Mouse (Mus musculus) intestine, embryonic 15.5 days (tissue): ENCODE data around the gene Iqcf1. TPM values are rescaled to one million over a fixed set of nuclear protein-coding genes. Genes with fewer than 3 reads are reported as not detected.
A peak's percentile ranks its signal among the peaks of the same experiment; 100 is the strongest.

Experiments
- ATAC-seq: fragments of 200-750 bp; cut with Nextera tagmentation; 2 replicates; pipeline ENCODE4 v1.8.0; 2017; ENCODE audit warnings: moderate TSS enrichment, moderate library complexity
- H3K27ac ChIP-seq: fragments of 300-500 bp; sonication (generic); 2 replicates; pipeline ENCODE4 v1.5.1; 2015; ENCODE audit warnings: mild to moderate bottlenecking, inconsistent platforms
- H3K27me3 ChIP-seq: fragments of 300-500 bp; sonication (generic); replicated peaks from 2 replicates; pipeline ENCODE4 v1.6.1; 2015; ENCODE audit warnings: inconsistent platforms
- H3K36me3 ChIP-seq: fragments of 300-500 bp; sonication (generic); 2 replicates; pipeline ENCODE4 v1.6.1; 2015; ENCODE audit warnings: inconsistent platforms
- H3K4me1 ChIP-seq: fragments of 300-500 bp; sonication (generic); replicated peaks from 2 replicates; pipeline ENCODE4 v1.6.1; 2015; ENCODE audit warnings: inconsistent platforms
- H3K4me2 ChIP-seq: fragments of 300-500 bp; sonication (generic); replicated peaks from 2 replicates; pipeline ENCODE4 v1.6.1; 2015; ENCODE audit warnings: mild to moderate bottlenecking, inconsistent platforms
- H3K4me3 ChIP-seq: fragments of 300-500 bp; sonication (generic); replicated peaks from 2 replicates; pipeline ENCODE4 v1.5.1; 2015; ENCODE audit warnings: inconsistent platforms
- H3K9ac ChIP-seq: fragments of 300-500 bp; sonication (generic); 2 replicates; pipeline ENCODE4 v1.6.1; 2015; ENCODE audit warnings: inconsistent platforms
- H3K9me3 ChIP-seq: fragments of 300-500 bp; sonication (generic); 2 replicates; pipeline ENCODE4 v1.6.1; 2016; ENCODE audit warnings: inconsistent platforms
- WGBS: fragments of 180-500 bp; shearing (Covaris S2); methylation state at CpG from one replicate; pipeline ENCODE4 v1.1.7; 2015; 5-methylcytosine and 5-hydroxymethylcytosine counted together
- polyA plus RNA-seq: library from polyadenylated mRNA; unstranded; fragments of >200 nt; fragmentation: Nextera tagmentation; extraction: Ambion mirVana; gene quantifications from 2 replicates; pipeline ENCODE4 v1.2.1, GENCODE M21; 2015

The Iqcf1 gene
- polyA plus RNA-seq, result not detected in 2 replicates

DNA sequence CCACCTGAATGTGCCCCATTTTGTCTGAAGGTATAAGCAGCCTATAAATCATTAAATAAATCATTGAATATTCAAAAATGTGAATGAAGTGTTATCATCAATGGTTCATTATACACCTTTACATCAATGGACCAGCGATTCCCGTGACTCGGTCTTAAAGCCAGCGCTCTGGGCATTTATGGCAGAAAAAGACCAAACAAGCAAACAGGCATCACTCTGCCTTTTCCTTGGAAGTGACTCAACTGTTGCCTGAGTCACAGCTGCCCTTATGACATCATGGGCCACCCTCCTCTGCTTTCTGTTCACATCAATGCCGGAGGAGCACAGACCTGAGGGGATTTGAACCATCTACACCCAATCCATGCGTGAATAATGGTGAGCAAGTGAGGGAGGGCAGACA lies at the start of gene Iqcf1:
TSS of gene Iqcf1 (plus strand) at position 301 of the 400 bp plus-strand sequence.
- no peak for ATAC-seq
- H3K4me1 ChIP-seq, result no peaks in the 10 kb centered on the region
- no peaks in the 10 kb centered on the region for H3K9me3 ChIP-seq
- H3K27me3 ChIP-seq, result no peaks in the 10 kb centered on the region
- 90% methylated on average over 6 of the region's 6 CpGs for WGBS
- H3K9ac ChIP-seq, result no peak within 1 kb of the TSS
- no peak within 1 kb of the TSS for H3K27ac ChIP-seq
- H3K36me3 ChIP-seq, result no peaks in the 10 kb centered on the region
- no peak within 1 kb of the TSS for H3K4me2 ChIP-seq
- no peak within 1 kb of the TSS for H3K4me3 ChIP-seq

DNA sequence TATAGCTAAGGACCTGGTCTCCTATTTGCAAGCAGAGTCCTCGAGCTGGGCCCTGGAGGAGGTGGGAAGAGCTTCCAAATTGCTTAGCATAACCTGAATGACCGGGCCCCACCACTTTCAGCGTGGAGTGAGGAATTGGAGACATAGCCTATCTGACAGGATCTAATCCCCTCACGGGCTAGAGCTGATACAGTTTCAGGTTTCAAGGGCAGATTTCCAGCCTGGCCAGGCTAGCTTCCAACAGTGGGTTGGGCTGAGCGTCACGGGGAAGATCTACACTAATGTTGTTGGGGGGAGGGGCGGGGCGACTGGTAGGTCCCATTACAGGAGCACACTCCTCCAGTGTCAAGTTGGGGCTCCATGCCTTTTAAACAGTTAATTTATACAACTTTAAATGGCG lies 49.1 kb upstream of the Iqcf1 start:
- no peaks in the 10 kb centered on the region for H3K36me3 ChIP-seq
- no peak overlapping the region; the same call in none of the 2 replicates for H3K27ac ChIP-seq
- 7% methylated on average over 9 of the region's 9 CpGs for WGBS
- peak overlapping the region; percentile 41 for H3K4me2 ChIP-seq
- H3K27me3 ChIP-seq, result no peaks in the 10 kb centered on the region
- ATAC-seq, result no peak
- H3K9ac ChIP-seq, result no peak overlapping the region
- H3K9me3 ChIP-seq, result no peaks in the 10 kb centered on the region
- 0 out of 2 replicates have a peak overlapping the region, but pooled peaks have one; percentile 2 for H3K4me3 ChIP-seq
- H3K4me1 ChIP-seq, result peaks cover 77% of the 10 kb centered on the region

DNA sequence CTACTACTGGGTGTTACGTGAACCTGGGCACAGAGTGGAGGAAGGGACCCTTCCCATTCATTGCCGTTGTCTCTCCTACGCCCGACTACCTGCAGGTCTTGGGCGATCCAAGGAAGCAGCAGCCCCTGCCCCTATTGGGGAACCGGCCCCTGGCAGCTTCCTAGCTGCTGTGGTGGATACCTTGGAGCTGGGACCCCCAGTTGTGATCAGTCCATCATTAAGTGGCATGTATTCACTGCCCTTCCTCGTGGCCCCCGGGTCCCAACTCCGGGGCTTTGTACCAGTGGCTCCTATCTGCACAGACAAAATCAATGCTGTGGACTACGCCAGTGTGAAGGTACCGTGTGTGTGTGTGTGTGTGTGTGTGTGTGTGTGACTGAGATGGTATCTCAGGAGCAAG lies 48.5 kb upstream of the Iqcf1 start:
- peaks cover 77% of the 10 kb centered on the region for H3K4me1 ChIP-seq
- WGBS, result 65% methylated on average over 11 of the region's 11 CpGs
- no peak overlapping the region for H3K4me2 ChIP-seq
- no peak for ATAC-seq
- no peaks in the 10 kb centered on the region for H3K36me3 ChIP-seq
- no peaks in the 10 kb centered on the region for H3K27me3 ChIP-seq
- H3K9ac ChIP-seq, result no peak overlapping the region
- H3K9me3 ChIP-seq, result no peaks in the 10 kb centered on the region
- H3K27ac ChIP-seq, result no peak overlapping the region
- no peak overlapping the region for H3K4me3 ChIP-seq

DNA sequence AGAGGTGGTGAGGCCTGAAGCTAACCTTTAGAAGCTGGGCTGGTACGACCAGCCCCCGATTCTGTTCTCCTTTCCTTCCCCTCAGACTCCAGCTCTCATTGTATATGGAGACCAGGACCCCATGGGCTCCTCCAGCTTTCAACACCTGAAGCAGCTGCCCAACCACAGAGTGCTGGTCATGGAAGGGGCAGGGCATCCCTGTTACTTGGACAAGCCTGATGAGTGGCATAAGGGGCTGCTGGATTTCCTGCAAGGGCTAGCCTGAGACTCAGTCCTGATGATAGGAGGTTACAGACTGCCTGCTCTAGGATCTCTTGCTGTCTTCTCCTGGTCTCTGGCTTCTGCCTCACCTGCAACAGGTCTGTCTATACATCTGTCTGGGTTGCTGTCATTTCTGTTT lies 47.9 kb upstream of the Iqcf1 start:
- H3K9ac ChIP-seq, result no peak overlapping the region
- H3K4me1 ChIP-seq, result peaks cover 79% of the 10 kb centered on the region
- H3K27me3 ChIP-seq, result no peaks in the 10 kb centered on the region
- no peak overlapping the region for H3K27ac ChIP-seq
- H3K36me3 ChIP-seq, result no peaks in the 10 kb centered on the region
- no peak overlapping the region for H3K4me2 ChIP-seq
- no peak for ATAC-seq
- WGBS, result 54% methylated on average over 2 of the region's 2 CpGs
- no peak overlapping the region for H3K4me3 ChIP-seq
- no peaks in the 10 kb centered on the region for H3K9me3 ChIP-seq

DNA sequence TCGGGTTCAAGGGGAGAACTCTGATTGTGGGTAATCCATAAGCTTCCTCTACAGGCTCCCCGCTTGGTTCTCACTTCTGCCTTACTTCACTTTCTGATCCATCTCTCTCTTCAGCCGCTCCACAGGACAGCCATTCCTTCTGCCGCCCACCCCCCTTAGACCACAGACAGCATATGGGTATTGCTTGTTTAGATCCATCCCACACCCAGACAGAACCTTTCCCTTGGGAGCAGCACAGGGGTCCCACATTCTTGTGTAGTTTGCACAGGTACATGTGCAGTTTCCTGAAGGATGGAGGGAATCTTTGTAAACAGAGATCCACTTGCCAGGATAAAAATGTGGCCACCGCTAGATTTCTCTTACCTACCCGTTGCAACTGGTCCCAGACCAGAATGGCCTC lies 47.4 kb upstream of the Iqcf1 start:
- ATAC-seq, result no peak
- Histone ChIP-seq H3K9ac (no peak overlapping the region), H3K27ac (no peak overlapping the region), H3K4me2 (peak overlapping the region; percentile 93), H3K4me1 (peaks cover 81% of the 10 kb centered on the region), H3K27me3 (no peaks in the 10 kb centered on the region), H3K9me3 (no peaks in the 10 kb centered on the region), H3K4me3 (peak overlapping the region; percentile 66; the same call in 1 of the 2 replicates), H3K36me3 (no peaks in the 10 kb centered on the region)
- 37% methylated on average over 6 of the region's 6 CpGs for WGBS

DNA sequence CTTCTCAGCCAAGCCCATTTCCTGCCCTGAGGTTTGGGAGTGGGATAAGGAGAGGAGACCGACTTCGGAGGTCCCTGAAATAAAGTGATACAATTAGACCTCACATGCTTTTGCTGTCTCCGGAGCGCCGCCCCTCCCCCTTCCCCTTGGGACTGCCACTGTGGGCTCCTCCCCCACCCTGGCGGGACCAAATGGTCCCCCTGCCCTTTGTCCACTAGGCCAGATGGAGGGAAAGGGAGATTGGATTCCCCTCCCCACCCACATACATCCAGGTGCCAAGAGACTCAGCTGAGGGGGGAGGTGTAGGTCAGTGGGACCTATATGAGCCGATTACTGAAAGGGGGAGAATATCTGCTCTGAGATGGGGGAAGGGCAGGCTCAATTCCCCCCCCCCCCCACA lies 46.9 kb upstream of the Iqcf1 start:
- peak overlapping the region; percentile 84 for H3K27ac ChIP-seq
- H3K4me1 ChIP-seq, result peaks cover 78% of the 10 kb centered on the region
- ATAC-seq, result no peak; the same call in 1 of the 2 replicates

DNA sequence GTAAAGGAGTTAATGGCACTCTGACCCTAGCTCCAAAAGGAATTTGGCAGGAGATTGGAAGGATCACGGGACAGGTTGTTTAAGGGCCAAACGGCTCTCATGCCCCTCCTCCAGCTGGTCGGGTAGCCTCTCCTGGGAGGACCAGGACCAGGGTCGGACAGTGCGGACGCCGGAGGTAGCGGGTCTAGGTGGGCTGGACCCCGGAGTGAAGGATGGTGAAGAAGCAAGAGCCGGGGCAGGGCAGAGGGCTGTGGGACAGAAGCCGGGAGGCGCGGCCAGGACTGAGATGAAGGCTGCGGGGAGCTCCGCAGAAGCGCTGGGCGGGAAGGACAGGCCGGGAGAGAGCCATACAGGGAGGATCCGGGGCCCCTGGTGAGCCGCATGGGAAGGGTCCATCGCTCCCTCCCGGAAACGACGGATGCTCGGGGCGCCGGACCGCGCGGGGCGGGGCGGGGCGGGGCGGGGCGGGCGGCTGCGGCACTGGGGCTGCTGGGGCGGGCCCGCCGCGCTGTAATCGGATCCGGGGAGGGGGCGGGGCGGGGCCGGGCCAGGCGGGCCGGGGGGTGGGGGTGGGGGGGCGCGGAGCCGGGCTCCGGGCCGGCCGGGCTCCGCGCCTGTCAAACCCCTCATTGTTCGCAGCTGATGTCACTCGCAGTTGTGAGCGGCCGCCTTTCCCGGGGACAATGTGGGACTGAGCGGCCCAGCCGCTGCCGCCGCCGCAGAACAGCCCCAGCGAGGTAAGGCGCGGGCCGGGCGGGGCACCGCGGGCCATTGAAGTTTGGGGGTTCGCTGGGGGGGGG lies 46.3 kb upstream of the Iqcf1 start, which contains the start of gene Pcbp4:
TSS of gene Pcbp4 (plus strand) at position 21 of the 800 bp plus-strand sequence.
- Histone ChIP-seq H3K4me3 (peak within 1 kb of the TSS; percentile 66), H3K27ac (peak within 1 kb of the TSS; percentile 84), H3K4me2 (peak within 1 kb of the TSS; percentile 93), H3K9me3 (no peaks in the 10 kb centered on the region), H3K9ac (peak within 1 kb of the TSS; percentile 74), H3K36me3 (no peaks in the 10 kb centered on the region), H3K4me1 (peaks cover 72% of the 10 kb centered on the region), H3K27me3 (no peaks in the 10 kb centered on the region)
- peak; percentile 78 for ATAC-seq
- under 1% methylated on average over 33 of the region's 74 CpGs for WGBS

More for the DNA sequence above, 46.9 kb upstream of the Iqcf1 start:
- H3K27me3 ChIP-seq, result no peaks in the 10 kb centered on the region
- H3K4me2 ChIP-seq, result peak overlapping the region; percentile 93
- H3K9ac ChIP-seq, result 0 out of 2 replicates have a peak overlapping the region, but pooled peaks have one; percentile 10
- H3K4me3 ChIP-seq, result peak overlapping the region; percentile 66
- H3K9me3 ChIP-seq, result no peaks in the 10 kb centered on the region
- WGBS, result 8% methylated on average over 7 of the region's 7 CpGs
- no peaks in the 10 kb centered on the region for H3K36me3 ChIP-seq

DNA sequence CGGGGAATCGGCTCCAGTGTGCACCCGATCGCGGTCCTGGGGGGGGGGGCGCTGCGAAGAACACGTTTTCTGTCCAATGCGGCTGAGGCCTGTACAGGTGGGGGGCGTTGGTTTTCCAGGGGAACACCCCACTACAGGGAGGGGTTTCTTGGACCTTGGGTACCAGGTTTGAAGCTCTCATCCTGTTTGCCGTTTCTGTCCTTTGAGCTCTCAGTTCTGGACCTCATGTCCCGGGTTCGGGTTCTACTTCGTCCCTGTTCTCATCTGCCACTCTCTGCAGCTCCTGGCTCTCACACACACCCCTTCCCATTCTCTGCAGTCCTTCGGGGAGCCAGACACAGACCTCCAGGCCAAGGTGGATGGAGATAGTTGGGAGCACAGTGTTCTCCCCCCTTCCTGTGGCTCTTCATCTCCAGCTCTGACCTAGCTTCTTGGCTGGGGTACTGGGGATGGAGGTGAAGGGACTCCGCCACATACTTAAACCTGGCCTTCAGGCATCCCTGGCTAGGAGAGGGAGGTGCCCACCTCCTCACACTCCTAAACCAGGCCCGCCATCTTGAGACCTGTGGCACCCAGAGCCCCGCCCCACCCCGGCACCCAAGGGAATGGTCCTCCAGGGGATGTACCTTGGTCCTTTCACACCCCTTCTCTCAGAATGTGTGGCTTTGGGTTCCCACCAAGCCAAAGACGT lies 45.6 kb upstream of the Iqcf1 start:
- H3K4me3 ChIP-seq, result peak overlapping the region; percentile 66
- ATAC-seq, result peak; percentile 27
- no peaks in the 10 kb centered on the region for H3K27me3 ChIP-seq
- H3K4me2 ChIP-seq, result peak overlapping the region; percentile 93
- peaks cover 66% of the 10 kb centered on the region for H3K4me1 ChIP-seq
- no peaks in the 10 kb centered on the region for H3K36me3 ChIP-seq
- no peaks in the 10 kb centered on the region for H3K9me3 ChIP-seq
- peak overlapping the region; percentile 81 for H3K27ac ChIP-seq
- WGBS, result 5% methylated on average over 19 of the region's 20 CpGs
- peak overlapping the region; percentile 70 for H3K9ac ChIP-seq

DNA sequence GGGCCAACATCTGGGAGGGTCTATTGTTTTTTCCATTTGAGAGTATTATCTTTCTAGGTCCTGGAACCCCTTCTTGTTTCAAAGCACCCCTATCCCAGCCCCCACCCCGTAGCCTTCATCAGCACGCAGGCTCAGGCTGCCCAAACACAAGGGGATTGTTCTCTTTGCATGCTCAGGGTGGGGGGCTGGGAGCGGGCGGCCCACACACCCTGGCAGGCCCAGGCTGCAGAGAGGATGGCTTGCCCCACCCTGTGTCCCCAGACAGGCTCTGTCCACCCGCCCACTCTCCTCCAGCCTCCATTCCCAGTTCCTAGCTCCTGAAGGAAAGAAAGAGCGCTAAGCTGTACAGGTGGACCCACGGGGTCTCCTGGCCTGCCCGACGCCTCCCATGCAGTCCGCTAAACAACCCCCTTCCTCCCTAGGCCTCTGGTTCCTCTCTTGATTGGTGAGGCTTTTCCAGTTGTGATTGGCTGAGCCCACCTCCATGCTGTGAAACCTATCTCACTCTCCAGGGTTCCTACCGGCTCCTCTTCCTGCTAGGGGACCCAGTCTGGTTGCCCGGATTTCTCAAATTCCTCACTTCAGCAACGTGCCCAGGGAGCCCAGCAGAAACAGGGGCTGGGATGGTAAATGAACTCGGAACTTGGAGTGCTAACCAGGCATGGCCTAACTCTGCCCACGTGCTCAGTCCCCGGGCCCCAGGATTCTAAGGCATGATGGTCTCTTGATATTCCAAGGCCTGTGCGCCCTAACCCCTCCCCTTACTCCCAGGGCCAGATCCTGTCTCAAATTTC lies 44.7 kb upstream of the Iqcf1 start:
- no peaks in the 10 kb centered on the region for H3K9me3 ChIP-seq
- WGBS, result 13% methylated on average over 17 of the region's 17 CpGs
- peak overlapping the region; percentile 70 for H3K9ac ChIP-seq
- H3K27ac ChIP-seq, result peak overlapping the region; percentile 36; the same call in 1 of the 2 replicates
- peak overlapping the region; percentile 93 for H3K4me2 ChIP-seq
- ATAC-seq, result no peak
- H3K4me3 ChIP-seq, result peak overlapping the region; percentile 66
- no peaks in the 10 kb centered on the region for H3K27me3 ChIP-seq
- peaks cover 59% of the 10 kb centered on the region for H3K4me1 ChIP-seq
- no peaks in the 10 kb centered on the region for H3K36me3 ChIP-seq

DNA sequence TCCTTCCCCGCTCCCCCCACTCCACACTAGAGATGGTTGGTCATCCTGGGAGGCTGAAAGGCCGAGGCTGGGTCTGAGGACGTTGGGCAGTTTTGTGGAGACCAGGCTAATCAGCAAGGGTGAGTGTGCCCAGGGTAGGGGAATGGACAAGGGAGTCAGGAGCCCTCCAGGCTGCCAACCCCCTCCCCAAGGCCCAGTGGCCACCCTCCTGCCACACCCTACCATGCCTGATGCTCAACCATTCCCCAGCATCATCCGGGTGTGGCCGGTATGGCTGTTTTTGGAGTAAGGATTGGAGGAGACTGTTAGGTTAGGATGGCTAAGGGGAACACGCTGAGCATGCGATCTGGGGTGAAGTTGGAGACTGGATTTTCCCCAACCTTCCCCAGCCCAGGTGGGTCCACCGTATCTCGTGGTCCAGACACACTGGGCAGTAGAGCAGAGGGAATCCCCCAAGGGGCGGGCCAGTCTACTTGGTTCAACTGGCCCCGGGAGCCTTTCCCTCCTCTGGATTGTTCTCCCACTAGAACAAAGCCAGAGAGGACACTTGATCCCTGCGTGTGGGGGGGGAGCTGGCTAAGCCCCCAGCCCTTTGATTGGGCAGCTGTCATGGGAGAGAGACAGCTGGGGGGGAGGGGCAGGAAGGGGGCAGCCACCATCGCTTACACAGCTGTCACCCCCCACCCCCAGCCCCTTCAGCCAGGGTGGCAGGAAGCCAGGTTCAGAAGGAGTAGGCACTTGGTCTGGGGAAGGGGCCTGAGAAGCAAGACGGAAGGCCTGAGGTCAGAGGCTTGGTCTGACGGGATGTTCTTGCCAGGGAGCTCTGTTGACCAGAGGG lies 43.2 kb upstream of the Iqcf1 start:
- Histone ChIP-seq H3K9me3 (no peaks in the 10 kb centered on the region), H3K27ac (peak overlapping the region; percentile 36; the same call in 1 of the 2 replicates), H3K27me3 (no peaks in the 10 kb centered on the region), H3K36me3 (peaks cover 5% of the 10 kb centered on the region; the same call in 1 of the 2 replicates), H3K9ac (peak overlapping the region; percentile 5; the same call in 1 of the 2 replicates), H3K4me1 (peaks cover 44% of the 10 kb centered on the region), H3K4me2 (peak overlapping the region; percentile 93), H3K4me3 (no peak overlapping the region)
- 42% methylated on average over 15 of the region's 15 CpGs for WGBS
- ATAC-seq, result no peak

DNA sequence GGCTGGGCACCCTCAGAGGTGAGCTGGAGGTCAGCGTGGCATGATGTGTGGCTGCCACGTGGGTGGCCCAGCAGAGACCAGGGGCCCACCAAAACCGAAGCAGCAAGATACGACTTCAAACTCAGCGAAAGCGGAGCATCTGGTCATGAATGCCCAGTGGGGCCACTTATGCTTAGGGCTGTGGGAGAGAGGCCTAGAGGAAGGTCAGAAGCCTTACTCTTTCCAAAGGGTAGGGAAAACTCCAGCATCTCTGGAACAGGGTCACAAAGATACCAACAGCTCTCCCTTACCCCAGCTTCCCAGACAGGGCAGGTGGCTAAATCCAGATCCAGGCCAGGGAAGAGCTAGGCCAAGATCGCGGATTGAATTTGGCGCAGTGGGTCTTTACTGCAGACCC lies 42.6 kb upstream of the Iqcf1 start:
- peak overlapping the region; percentile 36; the same call in 1 of the 2 replicates for H3K27ac ChIP-seq
- H3K36me3 ChIP-seq, result peaks cover 8% of the 10 kb centered on the region; the same call in 1 of the 2 replicates
- no peak for ATAC-seq
- H3K27me3 ChIP-seq, result no peaks in the 10 kb centered on the region
- no peak overlapping the region for H3K4me3 ChIP-seq
- no peaks in the 10 kb centered on the region for H3K9me3 ChIP-seq
- peaks cover 41% of the 10 kb centered on the region for H3K4me1 ChIP-seq
- 53% methylated on average over 9 of the region's 9 CpGs for WGBS
- peak overlapping the region; percentile 5; the same call in 1 of the 2 replicates for H3K9ac ChIP-seq
- H3K4me2 ChIP-seq, result peak overlapping the region; percentile 93
